Mouse (Mus musculus): ENCODE results near the gene Rasal3. TPM values are rescaled to one million over a fixed set of nuclear protein-coding genes. Genes with fewer than 3 reads are reported as not detected.
A peak's percentile ranks its signal among the peaks of the same experiment; 100 is the strongest.

Rasal3 gene
- total and polyA plus RNA-seq, 2 experiments from 2014 or later: 0.40 to 7.3 TPM

GRCm38 (mm10) chr17:32445016-32445415, 41.6 kb upstream of the Rasal3 start:
- H3K4me3 ChIP-seq (ENCODE audit: low read depth, low read length): no peak overlapping the region
- H3K27ac ChIP-seq (ENCODE audit: low read depth): no peak overlapping the region
- WGBS: 57% methylated on average over 5 of the region's 5 CpGs
- H3K9ac ChIP-seq (replicated peaks; ENCODE audit: low read depth, low read length): no peak overlapping the region
- no peaks in the 10 kb centered on the region; the same call in 1 of the 2 replicates for H3K27me3 ChIP-seq (ENCODE audit: control insufficient read depth, insufficient read depth, low read length)
- H3K4me1 ChIP-seq (ENCODE audit: control insufficient read depth, insufficient read depth): no peaks in the 10 kb centered on the region
- H3K36me3 ChIP-seq (replicated peaks; ENCODE audit: control insufficient read depth, insufficient read depth, low read length): no peaks in the 10 kb centered on the region
- TF ChIP-seq EP300 (IDR thresholded peaks at IDR 0.05; ENCODE audit: low read depth): no peak
- TF ChIP-seq CTCF (IDR thresholded peaks at IDR 0.05; ENCODE audit: low read depth): no peak
- no peaks in the 10 kb centered on the region for H3K9me3 ChIP-seq (replicated peaks; ENCODE audit: control insufficient read depth, low read length)
- H3K4me2 ChIP-seq (ENCODE audit: low read depth, low read length): no peak overlapping the region
- no peak for ATAC-seq (ENCODE audit: insufficient read depth, low read depth)
- no peak for DNase-seq (ENCODE audit: low spot score)

- no peaks in the 10 kb centered on the region for H3K4me1 ChIP-seq (ENCODE audit: control insufficient read depth, insufficient read depth)
- no peak overlapping the region for H3K4me2 ChIP-seq (ENCODE audit: low read depth, low read length)
- ATAC-seq (ENCODE audit: insufficient read depth, low read depth) (no peak), DNase-seq (ENCODE audit: low spot score) (no peak)
- no peak overlapping the region for H3K9ac ChIP-seq (replicated peaks; ENCODE audit: low read depth, low read length)
- H3K36me3 ChIP-seq (replicated peaks; ENCODE audit: control insufficient read depth, insufficient read depth, low read length): no peaks in the 10 kb centered on the region
- no peak overlapping the region for H3K27ac ChIP-seq (ENCODE audit: low read depth)
- 58% methylated on average over 6 of the region's 6 CpGs for WGBS
- no peaks in the 10 kb centered on the region; the same call in 1 of the 2 replicates for H3K27me3 ChIP-seq (ENCODE audit: control insufficient read depth, insufficient read depth, low read length)
- no peak overlapping the region for H3K4me3 ChIP-seq (ENCODE audit: low read depth, low read length)
- no peaks in the 10 kb centered on the region for H3K9me3 ChIP-seq (replicated peaks; ENCODE audit: control insufficient read depth, low read length)
- TF ChIP-seq CTCF (IDR thresholded peaks at IDR 0.05; ENCODE audit: low read depth) (no peak), EP300 (IDR thresholded peaks at IDR 0.05; ENCODE audit: low read depth) (no peak)
Measured at GRCm38 (mm10) chr17:32443245-32443644, 39.9 kb upstream of the Rasal3 start.

GRCm38 (mm10) chr17:32437106-32437505, 33.7 kb upstream of the Rasal3 start:
- DNase-seq (ENCODE audit: low spot score) (no peak), ATAC-seq (ENCODE audit: insufficient read depth, low read depth) (no peak)
- H3K4me3 ChIP-seq (ENCODE audit: low read depth, low read length): no peak overlapping the region
- no peaks in the 10 kb centered on the region for H3K4me1 ChIP-seq (ENCODE audit: control insufficient read depth, insufficient read depth)
- H3K9ac ChIP-seq (replicated peaks; ENCODE audit: low read depth, low read length): no peak overlapping the region
- no peak overlapping the region for H3K4me2 ChIP-seq (ENCODE audit: low read depth, low read length)
- H3K36me3 ChIP-seq (replicated peaks; ENCODE audit: control insufficient read depth, insufficient read depth, low read length): no peaks in the 10 kb centered on the region
- TF ChIP-seq CTCF (IDR thresholded peaks at IDR 0.05; ENCODE audit: low read depth) (no peak), EP300 (IDR thresholded peaks at IDR 0.05; ENCODE audit: low read depth) (no peak)
- H3K9me3 ChIP-seq (replicated peaks; ENCODE audit: control insufficient read depth, low read length): no peaks in the 10 kb centered on the region
- H3K27ac ChIP-seq (ENCODE audit: low read depth): no peak overlapping the region
- 85% methylated on average over 4 of the region's 4 CpGs for WGBS
- H3K27me3 ChIP-seq (ENCODE audit: control insufficient read depth, insufficient read depth, low read length): no peaks in the 10 kb centered on the region

- Histone ChIP-seq H3K4me1 (ENCODE audit: control insufficient read depth, insufficient read depth) (no peaks in the 10 kb centered on the region), H3K27me3 (ENCODE audit: control insufficient read depth, insufficient read depth, low read length) (no peaks in the 10 kb centered on the region), H3K9me3 (replicated peaks; ENCODE audit: control insufficient read depth, low read length) (no peaks in the 10 kb centered on the region), H3K36me3 (replicated peaks; ENCODE audit: control insufficient read depth, insufficient read depth, low read length) (no peaks in the 10 kb centered on the region), H3K9ac (replicated peaks; ENCODE audit: low read depth, low read length) (no peak overlapping the region), H3K27ac (ENCODE audit: low read depth) (no peak overlapping the region), H3K4me2 (ENCODE audit: low read depth, low read length) (no peak overlapping the region), H3K4me3 (ENCODE audit: low read depth, low read length) (no peak overlapping the region)
- no peak for TF ChIP-seq CTCF (IDR thresholded peaks at IDR 0.05; ENCODE audit: low read depth)
- TF ChIP-seq EP300 (IDR thresholded peaks at IDR 0.05; ENCODE audit: low read depth): no peak
- WGBS: 69% methylated on average over 5 of the region's 5 CpGs
- ATAC-seq (ENCODE audit: insufficient read depth, low read depth) (no peak), DNase-seq (ENCODE audit: low spot score) (no peak)
Measured at GRCm38 (mm10) chr17:32435151-32435550, 31.8 kb upstream of the Rasal3 start.

- Histone ChIP-seq H3K9me3 (replicated peaks; ENCODE audit: control insufficient read depth, low read length) (no peaks in the 10 kb centered on the region), H3K4me2 (ENCODE audit: low read depth, low read length) (no peak overlapping the region), H3K27ac (ENCODE audit: low read depth) (no peak overlapping the region), H3K4me1 (ENCODE audit: control insufficient read depth, insufficient read depth) (no peaks in the 10 kb centered on the region), H3K9ac (replicated peaks; ENCODE audit: low read depth, low read length) (no peak overlapping the region), H3K36me3 (replicated peaks; ENCODE audit: control insufficient read depth, insufficient read depth, low read length) (no peaks in the 10 kb centered on the region), H3K4me3 (ENCODE audit: low read depth, low read length) (no peak overlapping the region), H3K27me3 (ENCODE audit: control insufficient read depth, insufficient read depth, low read length) (no peaks in the 10 kb centered on the region)
- DNase-seq (ENCODE audit: low spot score) (no peak), ATAC-seq (ENCODE audit: insufficient read depth, low read depth) (no peak)
- 52% methylated on average over 4 of the region's 4 CpGs for WGBS
- TF ChIP-seq EP300 (IDR thresholded peaks at IDR 0.05; ENCODE audit: low read depth) (no peak), CTCF (IDR thresholded peaks at IDR 0.05; ENCODE audit: low read depth) (no peak)
Measured at GRCm38 (mm10) chr17:32434324-32434723, 30.9 kb upstream of the Rasal3 start.

GRCm38 (mm10) chr17:32431972-32432371, 28.6 kb upstream of the Rasal3 start:
- H3K27ac ChIP-seq (ENCODE audit: low read depth): no peak overlapping the region
- no peaks in the 10 kb centered on the region for H3K27me3 ChIP-seq (ENCODE audit: control insufficient read depth, insufficient read depth, low read length)
- H3K4me3 ChIP-seq (ENCODE audit: low read depth, low read length): no peak overlapping the region
- ATAC-seq (ENCODE audit: insufficient read depth, low read depth) (no peak), DNase-seq (ENCODE audit: low spot score) (peak; percentile 49)
- H3K4me2 ChIP-seq (ENCODE audit: low read depth, low read length): no peak overlapping the region
- TF ChIP-seq EP300 (IDR thresholded peaks at IDR 0.05; ENCODE audit: low read depth): no peak
- peak; percentile 66 for TF ChIP-seq CTCF (IDR thresholded peaks at IDR 0.05; ENCODE audit: low read depth)
- 42% methylated on average over 3 of the region's 3 CpGs for WGBS
- H3K36me3 ChIP-seq (replicated peaks; ENCODE audit: control insufficient read depth, insufficient read depth, low read length): no peaks in the 10 kb centered on the region
- no peak overlapping the region for H3K9ac ChIP-seq (replicated peaks; ENCODE audit: low read depth, low read length)
- H3K9me3 ChIP-seq (replicated peaks; ENCODE audit: control insufficient read depth, low read length): no peaks in the 10 kb centered on the region
- no peaks in the 10 kb centered on the region for H3K4me1 ChIP-seq (ENCODE audit: control insufficient read depth, insufficient read depth)

Data from heart, postnatal 0 days (tissue).